Mouse (Mus musculus): ENCODE data around the gene Zc3h12a.

Zc3h12a gene

DNA sequence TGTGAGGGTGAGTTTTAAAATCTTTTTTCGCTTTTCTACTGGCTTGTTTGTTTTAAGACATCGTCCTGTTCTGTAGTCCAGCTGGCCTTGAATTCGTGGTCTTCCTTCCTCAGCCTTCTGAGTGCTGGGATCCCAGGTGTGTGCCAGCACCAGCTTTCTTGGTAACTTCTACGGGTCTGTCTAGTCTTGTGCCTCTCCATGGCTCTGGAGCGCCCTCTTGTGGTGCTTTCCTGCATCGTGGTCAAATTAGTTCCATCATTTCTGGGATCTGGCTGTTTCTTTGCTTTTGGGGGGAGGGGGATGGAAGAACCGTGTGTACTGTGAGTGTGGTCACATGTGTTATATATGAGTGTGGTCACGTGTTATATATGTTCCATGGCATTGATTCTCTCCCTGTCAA, 28.2 kb downstream of the Zc3h12a start:
- TF ChIP-seq GATA4 (IDR thresholded peaks at IDR 0.05; ENCODE audit: insufficient replicate concordance, low read length), result no peak

DNA sequence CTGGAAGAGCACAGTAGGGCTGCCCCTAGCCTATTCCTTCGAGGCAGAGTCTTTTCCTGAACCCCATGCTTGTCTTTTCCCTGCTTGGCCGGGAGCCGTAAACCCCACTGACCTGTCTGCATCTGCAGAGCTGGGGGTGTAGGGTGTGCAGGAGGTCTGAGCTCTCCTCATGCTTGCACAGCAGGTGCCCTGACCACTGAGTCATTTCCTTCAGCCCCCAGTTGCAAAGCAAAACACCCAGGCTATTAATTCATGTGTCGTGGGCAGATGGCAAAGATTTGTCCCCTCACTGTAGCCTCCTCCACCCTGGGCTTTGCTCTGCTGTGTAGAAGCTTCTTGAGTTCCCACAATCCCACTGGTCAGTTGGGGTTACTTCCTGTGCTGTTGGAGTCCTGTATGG, 30.2 kb downstream of the Zc3h12a start:
- TF ChIP-seq GATA4 (IDR thresholded peaks at IDR 0.05; ENCODE audit: insufficient replicate concordance, low read length), result no peak

DNA sequence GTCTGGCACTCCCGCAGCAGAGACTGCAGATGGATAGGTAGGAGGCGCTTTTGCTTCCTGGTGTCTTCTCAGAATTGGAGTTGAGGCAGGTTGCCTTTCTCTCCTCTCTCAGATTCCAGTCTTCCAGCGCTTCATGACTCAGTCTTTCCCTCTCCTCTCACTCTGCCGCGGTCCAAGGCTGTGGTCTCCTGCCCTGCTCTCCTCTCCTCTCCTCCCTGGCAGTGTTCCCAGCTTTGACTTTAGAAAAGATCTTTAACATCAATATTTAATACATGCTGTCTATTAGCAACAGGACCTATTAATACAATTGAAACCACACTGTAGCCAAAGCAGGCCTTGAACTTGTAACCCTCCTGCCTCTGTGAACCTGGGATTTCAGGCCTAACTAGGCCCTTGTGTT, 31.6 kb downstream of the Zc3h12a start:
- no peak for TF ChIP-seq GATA4 (IDR thresholded peaks at IDR 0.05; ENCODE audit: insufficient replicate concordance, low read length)

DNA sequence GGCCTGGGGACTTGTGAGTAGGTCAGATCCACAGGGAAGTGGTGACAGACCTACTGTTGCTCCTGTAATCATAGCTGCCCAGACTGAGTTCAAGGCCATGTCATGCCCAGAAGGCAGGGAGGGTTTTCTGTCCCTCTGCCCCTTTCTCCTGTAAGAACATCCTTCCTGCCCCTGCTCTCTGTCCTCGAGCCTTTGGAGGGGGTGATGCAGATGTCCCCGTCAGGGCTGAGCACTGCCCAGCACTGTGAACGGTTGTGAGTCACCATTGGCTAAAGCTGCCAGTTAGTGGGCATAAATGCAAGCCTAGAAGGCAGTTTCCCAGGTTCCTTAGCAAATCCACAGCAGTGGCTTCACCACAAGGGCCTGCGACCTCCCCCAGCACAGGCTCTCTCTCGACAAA, 34.6 kb downstream of the Zc3h12a start:
- TF ChIP-seq GATA4 (IDR thresholded peaks at IDR 0.05; ENCODE audit: insufficient replicate concordance, low read length), result no peak

DNA sequence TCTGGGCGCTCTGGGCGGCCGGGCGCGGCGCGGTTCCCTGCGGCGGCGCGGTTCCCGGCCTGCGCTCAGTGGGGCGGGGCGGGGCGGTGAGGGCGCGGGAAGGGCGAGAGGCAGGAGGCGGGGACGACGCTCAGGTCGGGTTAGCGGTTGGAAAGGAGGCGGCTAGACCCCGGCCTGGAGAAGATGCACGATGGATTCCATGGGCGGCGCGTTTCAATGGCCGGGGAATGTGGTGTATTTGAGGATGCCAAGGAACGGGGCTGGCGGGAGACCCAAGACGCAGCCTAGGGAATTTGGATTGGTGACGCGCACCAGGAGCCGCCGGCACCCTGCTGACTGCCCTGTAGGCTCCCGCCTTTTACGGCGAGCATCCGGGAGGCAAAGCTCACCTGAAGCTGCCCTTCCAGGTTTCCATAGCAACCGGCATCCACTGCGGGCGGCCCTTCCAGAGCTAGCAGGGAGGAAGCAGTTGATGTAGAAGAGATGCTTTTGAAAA, 42.2 kb downstream of the Zc3h12a start:
- no peak for TF ChIP-seq GATA4 (IDR thresholded peaks at IDR 0.05; ENCODE audit: insufficient replicate concordance, low read length)

DNA sequence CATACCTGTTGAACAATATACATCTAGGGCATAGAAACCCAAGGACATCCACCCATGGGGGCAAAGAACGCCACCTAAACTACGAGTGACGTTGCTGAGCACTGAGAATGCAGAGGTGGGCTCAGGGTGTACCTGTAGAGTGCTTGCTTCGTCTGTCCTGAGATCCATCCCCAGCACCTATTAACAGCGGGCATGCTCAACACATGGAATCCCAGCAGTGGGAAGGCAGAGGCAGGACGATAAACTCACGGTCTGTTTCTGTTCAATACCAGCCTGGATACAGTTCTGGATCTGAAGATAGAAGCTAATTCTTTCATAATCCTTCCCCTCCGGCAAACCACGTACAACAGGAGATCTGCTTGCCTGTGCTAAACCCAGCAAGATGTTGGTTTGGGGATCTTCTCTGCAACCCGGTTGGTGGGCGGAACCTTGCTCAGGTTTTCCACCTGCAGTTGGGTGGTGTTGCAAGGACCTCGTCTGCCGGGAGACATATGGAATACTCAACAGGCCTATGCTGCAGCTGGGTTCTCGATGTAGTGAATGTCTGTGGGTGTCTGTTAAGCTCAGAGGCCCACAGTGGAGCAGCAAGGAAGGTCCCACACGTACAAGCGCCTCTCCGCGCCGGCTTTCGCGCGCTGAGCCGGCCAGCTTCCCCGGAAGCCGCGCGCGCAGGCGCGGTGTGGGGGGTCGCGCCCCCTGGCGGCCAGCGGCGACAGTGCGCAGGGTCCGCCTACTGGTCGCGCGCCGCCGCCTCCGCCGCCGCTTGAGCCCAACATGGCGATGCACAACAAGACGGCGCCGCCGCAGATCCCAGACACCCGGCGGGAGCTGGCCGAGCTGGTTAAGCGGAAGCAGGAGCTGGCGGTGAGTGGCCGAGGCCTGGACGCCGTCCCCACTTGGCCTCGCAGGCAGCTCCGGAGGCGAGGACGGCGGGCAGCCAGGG, 43.0 kb downstream of the Zc3h12a start, which contains the start of gene Meaf6:
Gene Meaf6, plus strand, starts transcription at position 732 of the 943 bp plus-strand sequence.
- TF ChIP-seq GATA4 (IDR thresholded peaks at IDR 0.05; ENCODE audit: insufficient replicate concordance, low read length), result no peak

DNA sequence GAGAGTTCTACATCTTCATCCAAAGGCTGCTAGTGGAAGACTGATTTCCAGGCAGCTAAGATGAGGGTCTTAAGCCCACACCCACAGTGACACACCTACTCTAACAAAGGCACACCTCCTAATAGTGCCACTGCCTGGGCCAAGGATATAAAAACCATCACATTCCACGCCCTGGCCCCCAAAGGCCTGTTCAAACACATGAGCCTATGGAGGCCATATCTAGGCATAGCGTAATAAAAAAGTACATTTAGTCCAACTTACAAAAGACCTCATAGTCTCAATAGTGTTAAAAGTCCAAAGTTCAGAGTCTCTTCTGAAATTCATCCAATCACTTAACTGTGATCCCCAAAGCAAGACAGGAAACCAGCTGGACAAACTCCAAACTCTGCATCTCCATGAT, 48.9 kb downstream of the Zc3h12a start:
- no peak for TF ChIP-seq GATA4 (IDR thresholded peaks at IDR 0.05; ENCODE audit: insufficient replicate concordance, low read length)

DNA sequence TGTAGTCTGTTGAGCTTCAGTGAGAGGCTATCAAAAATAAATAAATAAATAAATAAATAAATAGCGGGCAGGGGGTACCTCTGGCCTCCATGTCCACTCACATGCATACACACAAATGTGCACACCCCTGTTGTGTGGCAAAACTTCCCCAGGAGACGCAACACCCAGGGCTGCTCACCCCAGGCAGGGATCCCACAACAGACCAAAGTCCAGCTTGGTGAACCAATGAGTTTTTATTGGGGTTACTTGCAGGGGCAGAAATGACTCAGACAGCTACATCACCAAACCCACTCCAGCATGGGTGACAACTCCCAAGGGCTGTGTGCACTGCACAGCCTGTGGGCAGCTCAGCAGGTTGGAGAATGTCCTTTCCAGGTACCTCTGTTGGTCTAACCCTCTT, 49.9 kb downstream of the Zc3h12a start:
- TF ChIP-seq GATA4 (IDR thresholded peaks at IDR 0.05; ENCODE audit: insufficient replicate concordance, low read length), result no peak
